Mouse (Mus musculus): Measurements from ENCODE around the gene Eif3c. TPM values are rescaled to one million over a fixed set of nuclear protein-coding genes. Genes with fewer than 3 reads are reported as not detected.

Gene Eif3c
- polyA plus RNA-seq, 1 experiment from 2014 or later = 187 TPM

- WGBS = 51% methylated on average over 9 of the region's 9 CpGs
Measured at GRCm38 (mm10) chr7:126536466-126536865, 29.7 kb downstream of the Eif3c start.

GRCm38 (mm10) chr7:126535766-126536165, 30.4 kb downstream of the Eif3c start:
- H3K4me2 ChIP-seq (ENCODE audit: low read depth, low read length) = peak overlapping the region; percentile 86
- H3K27ac ChIP-seq (ENCODE audit: low read length) = no peak overlapping the region
- peak overlapping the region; percentile 69 for H3K9ac ChIP-seq (ENCODE audit: low read length)
- peak overlapping the region; percentile 53 for H3K4me3 ChIP-seq (ENCODE audit: low read length)
- peaks cover 12% of the 10 kb centered on the region; the same call in 1 of the 2 replicates for H3K27me3 ChIP-seq (ENCODE audit: control insufficient read depth, insufficient read depth, low read depth, low read length)
- no peaks in the 10 kb centered on the region for H3K9me3 ChIP-seq (ENCODE audit: control insufficient read depth, low read length)
- H3K36me3 ChIP-seq (ENCODE audit: control insufficient read depth, insufficient read depth, low read length) = no peaks in the 10 kb centered on the region
- WGBS = under 1% methylated on average over 28 of the region's 28 CpGs
- no peak for ATAC-seq (ENCODE audit: low read depth)
- H3K4me1 ChIP-seq (replicated peaks; ENCODE audit: control insufficient read depth, insufficient read depth, low read length) = 0 out of 2 replicates have a peak, but pooled peaks cover 2% of the 10 kb centered on the region

More at GRCm38 (mm10) chr7:126536466-126536865, 29.7 kb downstream of the Eif3c start:
- ATAC-seq (ENCODE audit: low read depth) = no peak
- Histone ChIP-seq H3K36me3 (ENCODE audit: control insufficient read depth, insufficient read depth, low read length) (no peaks in the 10 kb centered on the region), H3K4me2 (ENCODE audit: low read depth, low read length) (peak overlapping the region; percentile 86), H3K27ac (ENCODE audit: low read length) (no peak overlapping the region), H3K9ac (ENCODE audit: low read length) (no peak overlapping the region), H3K27me3 (ENCODE audit: control insufficient read depth, insufficient read depth, low read depth, low read length) (peaks cover 12% of the 10 kb centered on the region; the same call in 1 of the 2 replicates), H3K4me3 (ENCODE audit: low read length) (peak overlapping the region; percentile 53), H3K9me3 (ENCODE audit: control insufficient read depth, low read length) (no peaks in the 10 kb centered on the region), H3K4me1 (replicated peaks; ENCODE audit: control insufficient read depth, insufficient read depth, low read length) (0 out of 2 replicates have a peak, but pooled peaks cover 2% of the 10 kb centered on the region)

DNA sequence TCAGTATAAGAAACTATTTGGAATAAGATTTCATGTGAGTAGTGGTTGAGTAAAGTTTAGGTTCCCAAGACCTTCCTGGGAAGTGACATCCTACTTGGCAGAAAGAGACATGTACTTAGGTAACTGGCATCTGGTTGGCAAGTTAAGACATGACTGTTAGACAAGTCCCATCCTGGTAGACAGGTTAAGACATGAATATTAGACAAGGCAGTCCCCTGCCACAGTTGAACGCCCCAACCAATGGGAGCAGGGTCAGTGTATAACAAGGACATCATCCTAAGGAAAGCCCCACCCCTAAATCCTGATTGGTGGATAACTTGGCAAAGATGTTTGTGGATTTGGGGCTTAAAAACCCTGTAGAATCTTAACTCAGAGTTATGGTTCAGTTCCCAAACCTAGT, 32.8 kb downstream of the Eif3c start:
- no peaks in the 10 kb centered on the region for H3K9me3 ChIP-seq (ENCODE audit: control insufficient read depth, low read length)
- 0 out of 2 replicates have a peak, but pooled peaks cover 2% of the 10 kb centered on the region for H3K4me1 ChIP-seq (replicated peaks; ENCODE audit: control insufficient read depth, insufficient read depth, low read length)
- no peak overlapping the region for H3K9ac ChIP-seq (ENCODE audit: low read length)
- H3K36me3 ChIP-seq (ENCODE audit: control insufficient read depth, insufficient read depth, low read length) = no peaks in the 10 kb centered on the region
- 73% methylated on average over 1 of the region's 1 CpGs for WGBS
- H3K27ac ChIP-seq (ENCODE audit: low read length) = no peak overlapping the region
- no peak overlapping the region for H3K4me3 ChIP-seq (ENCODE audit: low read length)
- peaks cover 12% of the 10 kb centered on the region; the same call in 1 of the 2 replicates for H3K27me3 ChIP-seq (ENCODE audit: control insufficient read depth, insufficient read depth, low read depth, low read length)
- no peak for ATAC-seq (ENCODE audit: low read depth)
- no peak overlapping the region for H3K4me2 ChIP-seq (ENCODE audit: low read depth, low read length)

- Histone ChIP-seq H3K4me2 (ENCODE audit: low read depth, low read length) (no peak overlapping the region), H3K36me3 (ENCODE audit: control insufficient read depth, insufficient read depth, low read length) (no peaks in the 10 kb centered on the region), H3K9ac (ENCODE audit: low read length) (peak overlapping the region; percentile 32), H3K27ac (ENCODE audit: low read length) (no peak overlapping the region), H3K27me3 (ENCODE audit: control insufficient read depth, insufficient read depth, low read depth, low read length) (no peaks in the 10 kb centered on the region), H3K9me3 (ENCODE audit: control insufficient read depth, low read length) (no peaks in the 10 kb centered on the region), H3K4me3 (ENCODE audit: low read length) (no peak overlapping the region), H3K4me1 (replicated peaks; ENCODE audit: control insufficient read depth, insufficient read depth, low read length) (no peaks in the 10 kb centered on the region)
- WGBS = 8% methylated on average over 1 of the region's 1 CpGs
- ATAC-seq (ENCODE audit: low read depth) = peak; percentile 26; the same call in 1 of the 2 replicates
Measured at GRCm38 (mm10) chr7:126528166-126528577, 38.0 kb downstream of the Eif3c start.

DNA sequence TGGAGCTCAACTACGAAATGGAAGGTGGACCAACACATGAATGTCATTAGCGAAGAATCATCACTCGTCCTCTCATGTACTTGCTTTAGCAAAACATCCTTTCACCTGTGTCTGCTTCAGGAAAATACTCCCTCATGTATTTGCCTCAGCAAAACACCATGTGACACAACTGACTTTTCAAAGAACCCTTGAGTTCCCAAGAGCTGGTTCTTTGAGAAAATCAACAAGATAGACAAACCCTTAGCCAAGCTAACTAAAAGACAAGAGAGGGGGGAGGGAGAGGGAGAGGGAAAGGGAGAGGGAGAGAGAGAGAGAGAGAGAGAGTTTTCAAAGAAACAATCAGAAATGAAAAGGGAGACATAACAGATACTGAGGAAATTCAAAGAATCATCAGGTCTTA, 42.9 kb downstream of the Eif3c start:
- Histone ChIP-seq H3K4me1 (replicated peaks; ENCODE audit: control insufficient read depth, insufficient read depth, low read length) (no peaks in the 10 kb centered on the region), H3K36me3 (ENCODE audit: control insufficient read depth, insufficient read depth, low read length) (no peaks in the 10 kb centered on the region), H3K27ac (ENCODE audit: low read length) (no peak overlapping the region), H3K4me2 (ENCODE audit: low read depth, low read length) (no peak overlapping the region), H3K9ac (ENCODE audit: low read length) (no peak overlapping the region), H3K9me3 (ENCODE audit: control insufficient read depth, low read length) (no peaks in the 10 kb centered on the region), H3K4me3 (ENCODE audit: low read length) (no peak overlapping the region), H3K27me3 (ENCODE audit: control insufficient read depth, insufficient read depth, low read depth, low read length) (no peaks in the 10 kb centered on the region)
- ATAC-seq (ENCODE audit: low read depth) = no peak
- 67% methylated on average over 3 of the region's 3 CpGs for WGBS

GRCm38 (mm10) chr7:126519513-126519912, 46.7 kb downstream of the Eif3c start:
- 50% methylated on average over 2 of the region's 2 CpGs for WGBS
- H3K9me3 ChIP-seq (ENCODE audit: control insufficient read depth, low read length) = no peaks in the 10 kb centered on the region
- H3K9ac ChIP-seq (ENCODE audit: low read length) = no peak overlapping the region
- H3K36me3 ChIP-seq (ENCODE audit: control insufficient read depth, insufficient read depth, low read length) = no peaks in the 10 kb centered on the region
- H3K4me3 ChIP-seq (ENCODE audit: low read length) = no peak overlapping the region
- H3K4me2 ChIP-seq (ENCODE audit: low read depth, low read length) = no peak overlapping the region
- H3K4me1 ChIP-seq (replicated peaks; ENCODE audit: control insufficient read depth, insufficient read depth, low read length) = no peaks in the 10 kb centered on the region
- no peak overlapping the region for H3K27ac ChIP-seq (ENCODE audit: low read length)
- H3K27me3 ChIP-seq (ENCODE audit: control insufficient read depth, insufficient read depth, low read depth, low read length) = no peaks in the 10 kb centered on the region
- ATAC-seq (ENCODE audit: low read depth) = peak; percentile 38; the same call in 1 of the 2 replicates

DNA sequence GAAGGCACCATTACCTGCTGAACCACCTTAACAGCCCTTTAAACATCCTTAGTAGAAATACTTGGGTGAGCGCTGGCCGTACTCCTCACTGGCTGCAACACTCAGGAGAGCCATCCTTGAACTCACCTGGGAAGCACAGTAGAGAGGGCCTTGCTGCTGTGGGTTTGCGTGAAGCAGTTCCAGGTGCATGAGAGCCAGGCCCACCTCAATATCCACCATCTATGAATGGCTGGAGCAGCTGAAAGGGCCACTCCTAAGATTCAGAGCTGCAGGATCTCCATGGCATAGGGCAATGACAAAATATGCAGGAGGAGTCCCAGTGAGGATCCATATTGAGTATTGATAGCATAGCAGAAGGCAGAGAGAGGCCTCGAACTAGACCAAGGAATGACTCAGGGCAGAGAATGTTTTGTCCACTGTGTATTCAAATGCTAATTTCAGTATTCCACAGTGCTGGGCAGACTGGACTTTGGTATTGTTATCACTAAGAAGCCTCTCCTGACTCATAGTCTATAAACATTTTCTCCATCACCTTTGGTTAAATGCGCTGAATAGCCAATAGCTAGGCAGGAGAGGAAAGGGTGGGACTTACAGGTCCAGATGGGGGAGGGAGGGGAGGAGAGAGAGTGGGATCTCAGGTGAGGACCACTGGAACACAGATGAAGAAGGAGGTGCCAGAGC, 47.8 kb downstream of the Eif3c start:
- H3K4me2 ChIP-seq (ENCODE audit: low read depth, low read length) = no peak overlapping the region
- no peak for ATAC-seq (ENCODE audit: low read depth)

GRCm38 (mm10) chr7:126511287-126511686, 54.9 kb downstream of the Eif3c start:
- H3K27me3 ChIP-seq (ENCODE audit: control insufficient read depth, insufficient read depth, low read depth, low read length) = no peaks in the 10 kb centered on the region
- H3K4me3 ChIP-seq (ENCODE audit: low read length) = no peak overlapping the region
- H3K4me1 ChIP-seq (replicated peaks; ENCODE audit: control insufficient read depth, insufficient read depth, low read length) = no peaks in the 10 kb centered on the region
- no peak overlapping the region for H3K9ac ChIP-seq (ENCODE audit: low read length)
- H3K9me3 ChIP-seq (ENCODE audit: control insufficient read depth, low read length) = no peaks in the 10 kb centered on the region
- 68% methylated on average over 3 of the region's 3 CpGs for WGBS
- no peaks in the 10 kb centered on the region for H3K36me3 ChIP-seq (ENCODE audit: control insufficient read depth, insufficient read depth, low read length)
- H3K4me2 ChIP-seq (ENCODE audit: low read depth, low read length) = no peak overlapping the region
- no peak overlapping the region for H3K27ac ChIP-seq (ENCODE audit: low read length)
- no peak for ATAC-seq (ENCODE audit: low read depth)

More for the DNA sequence above, 47.8 kb downstream of the Eif3c start:
- Histone ChIP-seq H3K27me3 (ENCODE audit: control insufficient read depth, insufficient read depth, low read depth, low read length) (no peaks in the 10 kb centered on the region), H3K36me3 (ENCODE audit: control insufficient read depth, insufficient read depth, low read length) (no peaks in the 10 kb centered on the region), H3K9ac (ENCODE audit: low read length) (no peak overlapping the region), H3K4me1 (replicated peaks; ENCODE audit: control insufficient read depth, insufficient read depth, low read length) (no peaks in the 10 kb centered on the region), H3K27ac (ENCODE audit: low read length) (no peak overlapping the region), H3K9me3 (ENCODE audit: control insufficient read depth, low read length) (no peaks in the 10 kb centered on the region), H3K4me3 (ENCODE audit: low read length) (no peak overlapping the region)
- 87% methylated on average over 5 of the region's 5 CpGs for WGBS

- ATAC-seq (ENCODE audit: low read depth) = no peak
- WGBS = 68% methylated on average over 8 of the region's 8 CpGs
- Histone ChIP-seq H3K4me3 (ENCODE audit: low read length) (no peak overlapping the region), H3K36me3 (ENCODE audit: control insufficient read depth, insufficient read depth, low read length) (no peaks in the 10 kb centered on the region), H3K4me1 (replicated peaks; ENCODE audit: control insufficient read depth, insufficient read depth, low read length) (0 out of 2 replicates have a peak, but pooled peaks cover 4% of the 10 kb centered on the region), H3K9me3 (ENCODE audit: control insufficient read depth, low read length) (no peaks in the 10 kb centered on the region), H3K27me3 (ENCODE audit: control insufficient read depth, insufficient read depth, low read depth, low read length) (no peaks in the 10 kb centered on the region), H3K27ac (ENCODE audit: low read length) (no peak overlapping the region), H3K9ac (ENCODE audit: low read length) (no peak overlapping the region), H3K4me2 (ENCODE audit: low read depth, low read length) (no peak overlapping the region)
Measured at GRCm38 (mm10) chr7:126507126-126507778, 59.0 kb downstream of the Eif3c start.

Data from lung, embryonic 16.5 days (tissue).